Mouse (Mus musculus) cortical plate, adult 2 months (tissue): ENCODE measurements around the gene Plpp7.

Source experiments
- CTCF ChIP-seq: fragments of 200-500 bp; IDR thresholded peaks from 2 replicates; pipeline ENCODE4 v1.5.1; 2011; ENCODE audit warnings: mild to moderate bottlenecking, control low read depth, low read length; ENCODE audit not compliant: insufficient read depth; ENCODE audit errors: extremely low read depth
- POLR2A ChIP-seq: fragments of 200-500 bp; IDR thresholded peaks from 2 replicates; pipeline ENCODE4 v1.6.1; 2011; ENCODE audit warnings: mild to moderate bottlenecking, low read length, control low read depth; ENCODE audit not compliant: insufficient read depth; ENCODE audit errors: extremely low read depth

- TF ChIP-seq POLR2A (no peak), CTCF (no peak)
These were observed 58.4 kb downstream of the Plpp7 start for GRCm38 (mm10) chr2:32153791-32154119.
